Mouse (Mus musculus): ENCODE measurements around the gene Rab4a. TPM values are rescaled to one million over a fixed set of nuclear protein-coding genes. Genes with fewer than 3 reads are reported as not detected.
A peak's percentile ranks its signal among the peaks of the same experiment; 100 is the strongest.

The Rab4a gene
- polyA plus RNA-seq (2012; rRNA removed): 5.3 and 8.9 TPM in 2 replicates

DNA sequence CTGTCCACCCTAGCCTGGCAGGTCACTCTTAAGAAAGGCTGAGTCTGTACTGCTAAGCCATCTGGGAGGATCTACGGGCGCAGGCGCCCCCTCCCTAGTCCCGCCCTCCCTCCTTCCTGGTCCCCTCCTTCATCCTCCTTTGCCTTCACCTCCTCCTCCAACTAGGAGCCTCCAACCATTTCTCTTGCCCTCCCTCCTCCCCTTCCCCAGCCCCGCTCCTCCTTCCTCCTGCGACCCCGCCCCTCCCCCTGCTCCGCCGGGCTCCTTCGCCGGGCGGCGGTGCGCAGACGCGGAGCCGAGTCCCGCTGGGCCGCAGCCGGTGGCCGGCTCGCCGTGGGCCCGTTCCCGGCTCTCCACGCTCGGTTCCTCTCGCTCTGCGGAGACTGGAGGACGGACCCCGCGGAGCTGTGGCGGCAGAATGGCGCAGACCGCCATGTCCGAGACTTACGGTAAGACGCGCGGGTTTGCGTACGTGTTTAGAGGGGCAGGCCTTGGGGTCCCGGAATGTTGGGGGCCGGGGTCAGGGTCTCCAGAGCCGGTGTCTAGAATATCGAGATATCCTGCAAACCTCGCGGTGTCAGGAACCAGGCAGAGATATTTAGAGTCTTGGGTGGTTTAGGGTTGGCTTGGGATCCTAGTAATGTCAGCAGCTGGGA is at the start of gene Rab4a:
TSS of gene Rab4a (plus strand) at position 268 of the 656 bp plus-strand sequence.
- no peaks in the 10 kb centered on the region for H3K27me3 ChIP-seq (ENCODE audit: control insufficient read depth, insufficient read depth, low read length)
- TF ChIP-seq POLR2A (IDR thresholded peaks at IDR 0.05; ENCODE audit: control insufficient read depth, low read depth, low read length) (no peak), CTCF (IDR thresholded peaks at IDR 0.05; ENCODE audit: control insufficient read depth, insufficient read depth, insufficient replicate concordance, low read depth, low read length) (no peak)
- H3K4me1 ChIP-seq (ENCODE audit: control insufficient read depth, insufficient read depth, low read length): peaks cover 7% of the 10 kb centered on the region; the same call in 1 of the 2 replicates
- H3K36me3 ChIP-seq (ENCODE audit: control insufficient read depth, insufficient read depth, low read length): no peaks in the 10 kb centered on the region
- peak within 1 kb of the TSS; percentile 59; the same call in 1 of the 2 replicates for H3K27ac ChIP-seq (ENCODE audit: control insufficient read depth, insufficient read depth, low read depth, low read length)
- H3K4me3 ChIP-seq (ENCODE audit: control insufficient read depth, low read depth, low read length): peak within 1 kb of the TSS; percentile 92

DNA sequence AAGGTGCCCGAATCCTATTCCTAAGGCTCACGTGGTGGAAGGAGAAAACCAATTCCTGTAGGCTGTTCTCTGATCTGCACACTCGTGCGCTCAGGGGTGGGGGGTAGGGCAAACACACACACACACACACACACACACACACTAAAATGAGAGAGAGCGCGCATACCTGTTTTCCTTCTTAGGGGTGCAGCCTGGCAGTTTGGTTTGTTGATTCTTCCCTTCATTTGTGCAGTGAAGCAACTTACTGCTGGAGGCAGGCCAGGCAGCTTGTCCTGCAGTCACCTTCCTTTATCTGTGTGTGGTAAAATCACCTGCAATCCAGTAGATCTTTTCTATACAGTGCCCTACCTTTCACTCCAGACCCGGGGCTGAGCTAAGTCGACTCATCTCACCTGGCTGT is 48.9 kb upstream of the Rab4a start:
- H3K4me1 ChIP-seq (ENCODE audit: control insufficient read depth, insufficient read depth, low read length): no peaks in the 10 kb centered on the region

DNA sequence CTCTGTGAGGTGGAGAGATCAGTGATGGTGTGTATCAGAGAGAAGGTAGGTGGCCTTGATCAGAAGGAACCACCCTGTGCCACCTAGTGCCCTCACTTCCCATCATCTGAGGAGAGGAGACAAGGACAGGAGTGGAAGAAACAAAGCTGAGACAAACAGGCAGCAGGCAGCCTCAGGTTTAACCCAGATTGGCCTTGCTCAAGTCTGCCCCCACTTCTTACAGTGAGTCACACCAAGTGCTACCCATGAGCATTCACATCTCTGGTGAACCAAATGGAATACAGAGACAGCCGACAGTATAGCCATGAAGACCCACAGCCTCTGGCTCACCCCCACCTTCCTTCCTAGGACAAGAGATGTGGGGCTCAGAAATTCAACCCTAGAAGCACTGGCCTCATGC is 46.9 kb upstream of the Rab4a start:
- no peak overlapping the region for H3K27ac ChIP-seq (ENCODE audit: control insufficient read depth, insufficient read depth, low read depth, low read length)
- no peaks in the 10 kb centered on the region for H3K27me3 ChIP-seq (ENCODE audit: control insufficient read depth, insufficient read depth, low read length)
- H3K4me3 ChIP-seq (ENCODE audit: control insufficient read depth, low read depth, low read length): no peak overlapping the region
- TF ChIP-seq POLR2A (IDR thresholded peaks at IDR 0.05; ENCODE audit: control insufficient read depth, low read depth, low read length) (no peak), CTCF (IDR thresholded peaks at IDR 0.05; ENCODE audit: control insufficient read depth, insufficient read depth, insufficient replicate concordance, low read depth, low read length) (no peak)
- H3K4me1 ChIP-seq (ENCODE audit: control insufficient read depth, insufficient read depth, low read length): peaks cover 2% of the 10 kb centered on the region; the same call in 1 of the 2 replicates
- no peaks in the 10 kb centered on the region for H3K36me3 ChIP-seq (ENCODE audit: control insufficient read depth, insufficient read depth, low read length)

More for the DNA sequence above, 48.9 kb upstream of the Rab4a start:
- Histone ChIP-seq H3K36me3 (ENCODE audit: control insufficient read depth, insufficient read depth, low read length) (no peaks in the 10 kb centered on the region), H3K27ac (ENCODE audit: control insufficient read depth, insufficient read depth, low read depth, low read length) (no peak overlapping the region), H3K27me3 (ENCODE audit: control insufficient read depth, insufficient read depth, low read length) (no peaks in the 10 kb centered on the region), H3K4me3 (ENCODE audit: control insufficient read depth, low read depth, low read length) (no peak overlapping the region)
- TF ChIP-seq CTCF (IDR thresholded peaks at IDR 0.05; ENCODE audit: control insufficient read depth, insufficient read depth, insufficient replicate concordance, low read depth, low read length) (no peak), POLR2A (IDR thresholded peaks at IDR 0.05; ENCODE audit: control insufficient read depth, low read depth, low read length) (no peak)

DNA sequence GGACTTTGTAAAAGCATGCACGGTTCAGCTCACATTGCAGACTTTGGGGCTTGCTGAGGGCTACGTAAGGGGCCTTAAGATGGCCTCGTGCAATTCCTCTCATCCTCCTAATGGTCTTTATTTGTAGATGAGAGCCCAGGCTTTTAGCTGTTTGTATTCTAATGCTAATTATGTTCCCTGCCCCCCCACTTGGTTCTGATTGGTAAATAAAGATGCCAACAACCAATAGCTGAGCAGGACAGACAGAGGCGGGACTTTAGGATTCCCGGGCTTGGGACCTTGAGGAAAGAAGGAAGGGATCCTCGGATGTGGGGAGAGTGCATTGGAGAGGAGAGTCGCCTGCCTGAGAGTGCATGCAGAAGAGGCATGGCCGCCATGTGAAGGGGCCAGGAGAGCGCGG is 45.9 kb upstream of the Rab4a start:
- Histone ChIP-seq H3K4me3 (ENCODE audit: control insufficient read depth, low read depth, low read length) (no peak overlapping the region), H3K27ac (ENCODE audit: control insufficient read depth, insufficient read depth, low read depth, low read length) (no peak overlapping the region), H3K27me3 (ENCODE audit: control insufficient read depth, insufficient read depth, low read length) (no peaks in the 10 kb centered on the region), H3K36me3 (ENCODE audit: control insufficient read depth, insufficient read depth, low read length) (no peaks in the 10 kb centered on the region), H3K4me1 (ENCODE audit: control insufficient read depth, insufficient read depth, low read length) (peaks cover 2% of the 10 kb centered on the region; the same call in 1 of the 2 replicates)
- TF ChIP-seq POLR2A (IDR thresholded peaks at IDR 0.05; ENCODE audit: control insufficient read depth, low read depth, low read length) (no peak), CTCF (IDR thresholded peaks at IDR 0.05; ENCODE audit: control insufficient read depth, insufficient read depth, insufficient replicate concordance, low read depth, low read length) (no peak)

DNA sequence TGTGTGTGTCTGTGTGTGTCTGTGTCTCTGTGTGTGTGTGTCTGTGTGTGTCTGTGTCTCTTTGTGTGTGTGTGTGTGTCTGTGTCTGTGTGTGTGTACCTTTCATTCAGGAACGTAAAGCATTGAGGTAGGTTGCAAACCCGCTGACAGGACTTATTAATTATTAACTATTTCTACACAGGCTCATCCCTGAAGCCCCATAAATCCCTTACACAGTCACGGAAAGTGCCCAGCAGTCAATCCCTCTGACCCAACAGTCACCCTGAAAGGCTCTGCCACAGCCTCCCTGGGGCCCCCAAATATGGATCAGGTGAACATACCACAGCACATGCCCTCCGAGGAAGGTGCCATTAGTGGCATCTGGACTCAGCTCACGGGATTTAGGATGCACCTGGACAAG is 45.2 kb upstream of the Rab4a start:
- Histone ChIP-seq H3K4me3 (ENCODE audit: control insufficient read depth, low read depth, low read length) (no peak overlapping the region), H3K27ac (ENCODE audit: control insufficient read depth, insufficient read depth, low read depth, low read length) (no peak overlapping the region), H3K4me1 (ENCODE audit: control insufficient read depth, insufficient read depth, low read length) (peaks cover 2% of the 10 kb centered on the region; the same call in 1 of the 2 replicates), H3K27me3 (ENCODE audit: control insufficient read depth, insufficient read depth, low read length) (no peaks in the 10 kb centered on the region), H3K36me3 (ENCODE audit: control insufficient read depth, insufficient read depth, low read length) (no peaks in the 10 kb centered on the region)
- TF ChIP-seq CTCF (IDR thresholded peaks at IDR 0.05; ENCODE audit: control insufficient read depth, insufficient read depth, insufficient replicate concordance, low read depth, low read length) (no peak), POLR2A (IDR thresholded peaks at IDR 0.05; ENCODE audit: control insufficient read depth, low read depth, low read length) (no peak)

DNA sequence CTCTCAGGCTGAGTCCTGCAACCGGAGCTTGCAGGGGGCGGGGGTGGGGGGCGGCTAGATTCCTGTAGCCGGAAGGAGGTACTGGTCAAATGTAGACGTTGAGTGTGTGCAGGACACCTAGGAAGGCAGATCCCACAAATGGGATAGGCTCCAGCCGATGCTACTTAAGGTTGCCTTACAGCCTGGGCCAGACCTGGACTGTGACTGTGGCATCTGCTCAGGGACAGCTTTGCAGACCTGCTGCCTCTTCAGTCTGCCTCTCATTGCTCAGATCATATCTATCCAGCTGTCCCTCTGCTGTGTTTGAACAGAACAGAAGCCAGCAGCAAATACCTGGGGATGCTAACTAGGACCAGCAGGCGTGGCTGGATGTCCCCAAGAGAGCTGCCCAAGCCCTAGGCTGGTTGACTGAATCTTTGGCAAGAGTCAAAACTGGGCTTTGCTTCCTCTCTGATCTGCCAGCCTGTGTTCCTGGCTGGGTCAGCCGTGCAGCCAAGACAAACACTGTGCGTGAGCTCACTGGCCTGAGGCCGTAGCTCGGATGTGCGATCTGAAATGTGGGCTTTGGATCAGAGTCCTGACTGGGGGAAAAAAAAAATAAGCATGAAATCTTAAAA is 44.4 kb upstream of the Rab4a start:
- H3K36me3 ChIP-seq (ENCODE audit: control insufficient read depth, insufficient read depth, low read length): no peaks in the 10 kb centered on the region
- no peak overlapping the region for H3K4me3 ChIP-seq (ENCODE audit: control insufficient read depth, low read depth, low read length)
- no peaks in the 10 kb centered on the region for H3K27me3 ChIP-seq (ENCODE audit: control insufficient read depth, insufficient read depth, low read length)
- no peak for TF ChIP-seq CTCF (IDR thresholded peaks at IDR 0.05; ENCODE audit: control insufficient read depth, insufficient read depth, insufficient replicate concordance, low read depth, low read length)
- no peak for TF ChIP-seq POLR2A (IDR thresholded peaks at IDR 0.05; ENCODE audit: control insufficient read depth, low read depth, low read length)
- H3K4me1 ChIP-seq (ENCODE audit: control insufficient read depth, insufficient read depth, low read length): peaks cover 2% of the 10 kb centered on the region; the same call in 1 of the 2 replicates
- H3K27ac ChIP-seq (ENCODE audit: control insufficient read depth, insufficient read depth, low read depth, low read length): 0 out of 2 replicates have a peak overlapping the region, but pooled peaks have one; percentile 10

DNA sequence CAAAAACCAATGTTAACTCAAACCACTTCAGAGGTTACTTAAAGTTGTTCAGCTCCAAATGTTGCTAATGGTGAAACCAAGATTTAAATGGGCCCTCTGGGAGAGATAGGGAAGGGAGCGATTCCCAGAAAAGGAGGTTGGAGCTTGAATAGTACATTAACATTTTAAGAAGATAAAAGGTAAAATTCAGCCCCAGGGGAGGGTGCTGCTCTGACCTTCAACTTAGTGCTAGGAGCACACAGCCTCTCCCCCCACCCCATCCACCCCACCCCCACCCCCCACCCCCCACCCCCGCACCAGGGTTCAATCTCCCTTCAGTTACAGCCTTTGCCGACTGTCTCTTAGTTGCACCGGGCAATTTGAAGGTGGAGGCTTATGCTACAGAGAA is 43.9 kb upstream of the Rab4a start:
- Histone ChIP-seq H3K4me1 (ENCODE audit: control insufficient read depth, insufficient read depth, low read length) (peaks cover 2% of the 10 kb centered on the region; the same call in 1 of the 2 replicates), H3K4me3 (ENCODE audit: control insufficient read depth, low read depth, low read length) (no peak overlapping the region), H3K27ac (ENCODE audit: control insufficient read depth, insufficient read depth, low read depth, low read length) (no peak overlapping the region), H3K36me3 (ENCODE audit: control insufficient read depth, insufficient read depth, low read length) (no peaks in the 10 kb centered on the region), H3K27me3 (ENCODE audit: control insufficient read depth, insufficient read depth, low read length) (no peaks in the 10 kb centered on the region)
- TF ChIP-seq CTCF (IDR thresholded peaks at IDR 0.05; ENCODE audit: control insufficient read depth, insufficient read depth, insufficient replicate concordance, low read depth, low read length) (no peak), POLR2A (IDR thresholded peaks at IDR 0.05; ENCODE audit: control insufficient read depth, low read depth, low read length) (no peak)
